Mouse (Mus musculus) forebrain, embryonic 12.5 days (tissue): ENCODE results near the gene Aqp6. TPM values are rescaled to one million over a fixed set of nuclear protein-coding genes. Genes with fewer than 3 reads are reported as not detected.
A peak's percentile ranks its signal among the peaks of the same experiment; 100 is the strongest.

Experiments used
- ATAC-seq: fragments of 200-750 bp; cut with Nextera tagmentation; 2 replicates; pipeline ENCODE4 v1.8.0; 2017; ENCODE audit warnings: moderate TSS enrichment; ENCODE audit not compliant: low FRiP score
- H3K27ac ChIP-seq: fragments of 300-500 bp; sonication (generic); 2 replicates; pipeline ENCODE4 v1.5.1; 2016; ENCODE audit warnings: mild to moderate bottlenecking
- H3K27me3 ChIP-seq: fragments of 300-500 bp; sonication (generic); 2 replicates; pipeline ENCODE4 v1.6.1; 2016; ENCODE audit warnings: mild to moderate bottlenecking
- H3K36me3 ChIP-seq: fragments of 300-500 bp; sonication (generic); replicated peaks from 2 replicates; pipeline ENCODE4 v1.6.1; 2016; ENCODE audit warnings: mild to moderate bottlenecking
- H3K4me1 ChIP-seq: fragments of 300-500 bp; sonication (generic); 2 replicates; pipeline ENCODE4 v1.6.1; 2016
- H3K4me2 ChIP-seq: fragments of 300-500 bp; sonication (generic); 2 replicates; pipeline ENCODE4 v1.6.1; 2016; ENCODE audit warnings: mild to moderate bottlenecking, moderate library complexity
- H3K4me3 ChIP-seq: fragments of 300-500 bp; sonication (generic); replicated peaks from 2 replicates; pipeline ENCODE4 v1.5.1; 2016; ENCODE audit warnings: mild to moderate bottlenecking
- H3K9ac ChIP-seq: fragments of 300-500 bp; sonication (generic); 2 replicates; pipeline ENCODE4 v1.6.1; 2016; ENCODE audit warnings: mild to moderate bottlenecking
- H3K9me3 ChIP-seq: fragments of 300-500 bp; sonication (generic); 2 replicates; pipeline ENCODE4 v1.6.1; 2016
- WGBS: fragments of 180-500 bp; shearing (Covaris S2); methylation state at CpG from one replicate; pipeline ENCODE4 v1.1.7; 2016; 5-methylcytosine and 5-hydroxymethylcytosine counted together
- polyA plus RNA-seq: library from polyadenylated mRNA; unstranded; fragments of >200 nt; fragmentation: Nextera tagmentation; extraction: Ambion mirVana; gene quantifications from 2 replicates; pipeline ENCODE4 v1.2.1, GENCODE M21; 2016

Aqp6 gene
- polyA plus RNA-seq, 1 experiment from 2014 or later = not detected

- WGBS = 78% methylated on average over 10 of the region's 10 CpGs
- H3K4me1 ChIP-seq = peaks cover 57% of the 10 kb centered on the region
- H3K27me3 ChIP-seq = peaks cover 47% of the 10 kb centered on the region
- no peaks in the 10 kb centered on the region for H3K9me3 ChIP-seq
- no peak overlapping the region for H3K27ac ChIP-seq
- H3K4me2 ChIP-seq = peak overlapping the region; percentile 68
- peak overlapping the region; percentile 65 for H3K4me3 ChIP-seq
- no peak for ATAC-seq
- no peak overlapping the region for H3K9ac ChIP-seq
- H3K36me3 ChIP-seq = no peaks in the 10 kb centered on the region
These were observed 51.0 kb downstream of the Aqp6 start for GRCm38 (mm10) chr15:99651984-99652872.

GRCm38 (mm10) chr15:99653291-99653690, 52.1 kb downstream of the Aqp6 start:
- Histone ChIP-seq H3K4me1 (peaks cover 51% of the 10 kb centered on the region), H3K27ac (no peak overlapping the region), H3K9ac (peak overlapping the region; percentile 21; the same call in 1 of the 2 replicates), H3K4me2 (peak overlapping the region; percentile 43), H3K36me3 (no peaks in the 10 kb centered on the region), H3K4me3 (peak overlapping the region; percentile 26; the same call in 1 of the 2 replicates), H3K9me3 (no peaks in the 10 kb centered on the region), H3K27me3 (peaks cover 50% of the 10 kb centered on the region)
- no peak for ATAC-seq
- WGBS = 8% methylated on average over 8 of the region's 8 CpGs

DNA sequence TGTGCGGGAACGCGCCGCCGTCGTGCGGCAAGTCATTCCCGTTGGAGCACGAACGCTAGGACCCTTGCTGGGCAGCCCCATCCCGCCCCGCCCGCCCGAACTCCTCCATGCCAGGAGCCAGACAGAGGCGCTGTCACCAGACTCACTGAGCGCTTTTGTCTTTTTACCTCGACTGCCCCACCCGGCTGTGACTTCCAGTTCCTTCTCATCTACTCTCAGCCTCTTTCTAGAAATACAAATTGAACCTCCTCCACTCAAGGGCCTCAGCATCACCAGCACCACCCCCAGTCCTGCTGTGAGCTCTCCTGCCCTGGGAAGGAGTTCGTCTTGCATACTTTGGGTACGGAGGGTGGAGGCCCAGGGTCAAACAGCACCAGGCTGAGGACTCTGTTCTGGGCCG, 52.7 kb downstream of the Aqp6 start:
- Histone ChIP-seq H3K4me2 (peak overlapping the region; percentile 43), H3K9ac (peak overlapping the region; percentile 21; the same call in 1 of the 2 replicates), H3K27me3 (peaks cover 51% of the 10 kb centered on the region), H3K27ac (no peak overlapping the region), H3K4me3 (peak overlapping the region; percentile 26), H3K9me3 (no peaks in the 10 kb centered on the region), H3K4me1 (peaks cover 46% of the 10 kb centered on the region), H3K36me3 (no peaks in the 10 kb centered on the region)
- no peak for ATAC-seq
- 4% methylated on average over 17 of the region's 21 CpGs for WGBS

Other genes starting within 250 kb of the Aqp6 start
- 12.1 and 14.1 TPM in 2 replicates for gene Fmnl3, start 230.9 kb upstream of the Aqp6 start, polyA plus RNA-seq
- 252 and 256 TPM in 2 replicates for gene Tmbim6, start 208.5 kb upstream of the Aqp6 start, polyA plus RNA-seq
- gene Nckap5l, start 143.7 kb upstream of the Aqp6 start, polyA plus RNA-seq = 11.8 and 12.0 TPM in 2 replicates
- 21.5 and 25.0 TPM in 2 replicates for gene Bcdin3d, start 126.7 kb upstream of the Aqp6 start, polyA plus RNA-seq
- 1.6 and 1.9 TPM in 2 replicates for gene Faim2, start 73.2 kb upstream of the Aqp6 start, polyA plus RNA-seq
- gene Aqp2, start 22.3 kb upstream of the Aqp6 start, polyA plus RNA-seq = not detected in 2 replicates
- 0.22 and 0.69 TPM in 2 replicates for gene Aqp5, start 10.6 kb upstream of the Aqp6 start, polyA plus RNA-seq
- 230 and 251 TPM in 2 replicates for gene Racgap1, start 50.3 kb downstream of the Aqp6 start, polyA plus RNA-seq
- gene Asic1, start 69.0 kb downstream of the Aqp6 start, polyA plus RNA-seq = 14.7 and 18.2 TPM in 2 replicates
- gene Smarcd1, start 100.7 kb downstream of the Aqp6 start, polyA plus RNA-seq = 135 and 138 TPM in 2 replicates
- gene Gm17349, start 104.1 kb downstream of the Aqp6 start, polyA plus RNA-seq = not detected in 2 replicates
- gene Gpd1, start 116.1 kb downstream of the Aqp6 start, polyA plus RNA-seq = 0.57 and 0.72 TPM in 2 replicates
- 167 and 168 TPM in 2 replicates for gene Cox14, start 124.2 kb downstream of the Aqp6 start, polyA plus RNA-seq
- gene Cers5, start 171.5 kb downstream of the Aqp6 start, polyA plus RNA-seq = 64.7 and 67.1 TPM in 2 replicates